Mouse (Mus musculus) kidney, embryonic 14.5 days (tissue): Measurements from ENCODE around the gene Fndc1. TPM values are rescaled to one million over a fixed set of nuclear protein-coding genes. Genes with fewer than 3 reads are reported as not detected.

ENCODE experiments used
- ATAC-seq: fragments of 200-750 bp; cut with Nextera tagmentation; 2 replicates; pipeline ENCODE4 v1.8.0; 2017; ENCODE audit warnings: moderate number of reproducible peaks, mild to moderate bottlenecking, moderate TSS enrichment, moderate library complexity; ENCODE audit not compliant: low FRiP score, low TSS enrichment
- H3K27ac ChIP-seq: fragments of 300-500 bp; sonication (generic); 2 replicates; pipeline ENCODE4 v1.5.1; 2014; ENCODE audit warnings: low read depth, mild to moderate bottlenecking, low read length, moderate library complexity, mixed read lengths
- H3K27me3 ChIP-seq: fragments of 300-500 bp; sonication (generic); 2 replicates; pipeline ENCODE4 v1.6.1; 2014; ENCODE audit warnings: mild to moderate bottlenecking, low read length; ENCODE audit not compliant: control insufficient read depth, insufficient read depth
- H3K36me3 ChIP-seq: fragments of 300-500 bp; sonication (generic); 2 replicates; pipeline ENCODE4 v1.6.1; 2014; ENCODE audit warnings: low read length, mixed read lengths; ENCODE audit not compliant: control insufficient read depth, insufficient read depth
- H3K4me1 ChIP-seq: fragments of 300-500 bp; sonication (generic); 2 replicates; pipeline ENCODE4 v1.6.1; 2014; ENCODE audit warnings: low read length, mixed read lengths; ENCODE audit not compliant: control insufficient read depth, insufficient read depth
- H3K4me2 ChIP-seq: fragments of 300-500 bp; sonication (generic); replicated peaks from 2 replicates; pipeline ENCODE4 v1.6.1; 2014; ENCODE audit warnings: low read depth, mild to moderate bottlenecking, low read length
- H3K4me3 ChIP-seq: fragments of 300-500 bp; sonication (generic); 2 replicates; pipeline ENCODE4 v1.5.1; 2014; ENCODE audit warnings: mild to moderate bottlenecking, low read length
- H3K9ac ChIP-seq: fragments of 300-500 bp; sonication (generic); 2 replicates; pipeline ENCODE4 v1.6.1; 2014; ENCODE audit warnings: low read depth, mild to moderate bottlenecking, low read length, moderate library complexity
- H3K9me3 ChIP-seq: fragments of 300-500 bp; sonication (generic); 2 replicates; pipeline ENCODE4 v1.6.1; 2016; ENCODE audit warnings: low read length; ENCODE audit not compliant: control insufficient read depth
- whole genome bisulfite sequencing: fragments of 180-500 bp; shearing (Covaris S2); extraction: QIAGEN DNeasy Blood & Tissue Kit; methylation state at CpG from one replicate; pipeline ENCODE4 v1.1.7; 2014; 5-methylcytosine and 5-hydroxymethylcytosine counted together
- polyA plus RNA-seq: library from polyadenylated mRNA; unstranded; fragments of >200 nt; fragmentation: Nextera tagmentation; extraction: Ambion mirVana; gene quantifications from 2 replicates; pipeline ENCODE4 v1.2.1, GENCODE M21; 2014

Gene Fndc1
- polyA plus RNA-seq, 1 experiment from 2014 or later: 0.11 TPM

- Histone ChIP-seq H3K9me3 (no peaks in the 10 kb centered on the region), H3K4me1 (no peaks in the 10 kb centered on the region), H3K27me3 (no peaks in the 10 kb centered on the region), H3K9ac (no peak overlapping the region), H3K36me3 (no peaks in the 10 kb centered on the region), H3K4me3 (no peak overlapping the region), H3K4me2 (no peak overlapping the region), H3K27ac (no peak overlapping the region)
- no peak for ATAC-seq
- WGBS: 85% methylated on average over 12 of the region's 12 CpGs
These were observed 13.6 kb upstream of the Fndc1 start for GRCm38 (mm10) chr17:7840505-7841290.

DNA sequence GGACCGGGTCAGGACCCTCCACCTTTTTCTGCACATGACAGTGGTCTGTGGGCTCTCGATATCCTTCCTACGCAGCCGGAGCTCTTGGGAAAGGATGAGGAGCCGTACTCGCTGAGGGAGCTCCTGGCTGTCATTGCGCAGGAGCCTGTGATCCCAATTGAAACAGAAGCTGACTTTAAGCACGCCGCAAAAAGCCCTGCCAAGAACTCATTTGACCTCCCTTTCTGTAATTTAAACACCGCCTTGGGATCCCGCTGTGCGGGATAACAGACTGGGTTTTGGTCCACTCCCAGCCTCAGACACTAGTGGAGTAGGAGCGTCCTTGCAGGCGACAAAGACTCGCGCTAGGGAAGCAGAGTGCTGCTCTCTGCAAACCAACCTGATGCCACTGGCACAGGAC is 484 bp upstream of the Fndc1 start:
- H3K4me2 ChIP-seq: peak overlapping the region; percentile 98
- 0 out of 2 replicates have a peak overlapping the region, but pooled peaks have one; percentile 46 for H3K9ac ChIP-seq
- no peaks in the 10 kb centered on the region for H3K36me3 ChIP-seq
- no peak overlapping the region for H3K27ac ChIP-seq
- peak overlapping the region; percentile 48 for H3K4me3 ChIP-seq
- no peak for ATAC-seq
- H3K4me1 ChIP-seq: 0 out of 2 replicates have a peak, but pooled peaks cover 5% of the 10 kb centered on the region
- WGBS: 12% methylated on average over 16 of the region's 16 CpGs
- H3K27me3 ChIP-seq: peaks cover 32% of the 10 kb centered on the region
- H3K9me3 ChIP-seq: no peaks in the 10 kb centered on the region

GRCm38 (mm10) chr17:7825416-7825815 is 1.7 kb downstream of the Fndc1 start:
- Histone ChIP-seq H3K4me2 (no peak overlapping the region), H3K9me3 (no peaks in the 10 kb centered on the region), H3K27me3 (peaks cover 32% of the 10 kb centered on the region), H3K4me1 (0 out of 2 replicates have a peak, but pooled peaks cover 5% of the 10 kb centered on the region), H3K9ac (no peak overlapping the region), H3K36me3 (no peaks in the 10 kb centered on the region), H3K4me3 (no peak overlapping the region), H3K27ac (no peak overlapping the region)
- ATAC-seq: no peak
- WGBS: 66% methylated on average over 9 of the region's 9 CpGs

- WGBS: 31% methylated on average over 17 of the region's 17 CpGs
- Histone ChIP-seq H3K4me3 (no peak overlapping the region), H3K4me1 (peaks cover under 1% of the 10 kb centered on the region; the same call in 1 of the 2 replicates), H3K4me2 (no peak overlapping the region), H3K9ac (no peak overlapping the region), H3K27me3 (peaks cover 18% of the 10 kb centered on the region), H3K27ac (no peak overlapping the region), H3K36me3 (no peaks in the 10 kb centered on the region), H3K9me3 (no peaks in the 10 kb centered on the region)
- no peak for ATAC-seq
These were observed 5.4 kb downstream of the Fndc1 start for GRCm38 (mm10) chr17:7821553-7822186.

DNA sequence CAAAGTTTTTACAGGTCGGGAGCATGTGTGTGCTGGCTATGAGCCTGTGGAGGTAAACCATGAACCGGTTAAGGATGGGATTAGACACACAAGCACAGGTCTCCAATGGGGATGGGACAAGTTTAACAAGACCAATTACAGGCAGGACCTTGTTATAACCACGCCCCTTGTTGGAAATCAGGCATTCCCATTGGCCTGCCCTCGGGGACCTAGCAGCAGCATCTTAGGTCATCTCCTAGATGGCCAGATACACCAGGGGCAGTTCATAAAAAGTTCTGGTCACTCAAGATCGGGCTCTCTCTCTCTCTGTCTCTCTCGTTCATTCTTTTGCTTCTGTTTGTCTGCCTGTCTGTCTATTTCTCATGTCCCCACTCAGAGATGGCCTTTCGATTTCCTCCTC is 6.9 kb downstream of the Fndc1 start:
- Histone ChIP-seq H3K27ac (no peak overlapping the region), H3K4me3 (no peak overlapping the region), H3K9ac (no peak overlapping the region), H3K4me2 (no peak overlapping the region), H3K27me3 (0 out of 2 replicates have a peak, but pooled peaks cover 4% of the 10 kb centered on the region), H3K4me1 (no peaks in the 10 kb centered on the region; the same call in 1 of the 2 replicates), H3K9me3 (no peaks in the 10 kb centered on the region), H3K36me3 (no peaks in the 10 kb centered on the region)
- 86% methylated on average over 7 of the region's 7 CpGs for WGBS
- no peak for ATAC-seq

DNA sequence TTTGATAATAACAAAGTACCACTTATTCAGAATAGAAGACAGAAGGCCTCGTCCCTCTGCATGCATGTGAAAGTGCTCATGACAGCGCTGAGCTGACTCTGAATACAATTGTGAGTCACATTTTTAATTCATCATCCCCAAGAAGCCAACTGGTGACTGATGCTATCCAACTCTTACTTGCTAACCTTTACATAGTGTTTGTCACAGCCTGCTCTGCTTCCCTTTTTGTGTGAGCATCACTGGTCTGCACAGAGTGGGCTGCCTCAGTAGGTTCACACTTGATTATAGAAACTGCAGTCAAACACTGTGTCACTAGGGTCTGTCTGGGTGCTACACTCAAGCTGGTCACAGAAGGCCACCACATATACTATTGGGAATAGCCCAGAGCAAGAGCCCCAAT is 10.5 kb downstream of the Fndc1 start:
- Histone ChIP-seq H3K4me2 (no peak overlapping the region), H3K36me3 (no peaks in the 10 kb centered on the region), H3K27me3 (no peaks in the 10 kb centered on the region), H3K9me3 (no peaks in the 10 kb centered on the region), H3K4me1 (no peaks in the 10 kb centered on the region; the same call in 1 of the 2 replicates), H3K9ac (no peak overlapping the region), H3K27ac (no peak overlapping the region), H3K4me3 (no peak overlapping the region)
- 82% methylated on average over 2 of the region's 2 CpGs for WGBS
- no peak for ATAC-seq

DNA sequence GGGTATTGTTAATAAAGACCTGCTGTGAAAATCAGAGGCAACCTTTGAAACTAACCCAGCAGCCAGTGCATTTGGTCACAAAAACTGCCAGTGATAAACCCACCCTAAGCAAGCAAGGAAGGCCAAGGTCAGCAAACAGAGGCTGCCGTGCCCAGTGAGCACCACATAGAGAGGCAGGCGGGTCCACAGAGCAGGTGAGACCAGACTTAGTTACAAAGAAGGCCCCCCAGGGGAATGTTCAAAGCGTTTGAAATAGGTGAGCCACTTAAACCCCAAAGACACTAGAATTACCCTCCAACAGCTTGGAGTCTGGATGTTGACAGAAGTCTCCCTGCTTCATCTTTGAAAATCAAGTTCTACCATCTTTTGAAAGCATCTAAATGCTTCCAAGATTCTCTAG is 12.7 kb downstream of the Fndc1 start:
- Histone ChIP-seq H3K4me2 (no peak overlapping the region), H3K4me1 (no peaks in the 10 kb centered on the region; the same call in 1 of the 2 replicates), H3K27me3 (no peaks in the 10 kb centered on the region), H3K36me3 (no peaks in the 10 kb centered on the region), H3K9me3 (no peaks in the 10 kb centered on the region), H3K4me3 (no peak overlapping the region), H3K9ac (no peak overlapping the region), H3K27ac (no peak overlapping the region)
- 69% methylated on average over 3 of the region's 3 CpGs for WGBS
- no peak for ATAC-seq

DNA sequence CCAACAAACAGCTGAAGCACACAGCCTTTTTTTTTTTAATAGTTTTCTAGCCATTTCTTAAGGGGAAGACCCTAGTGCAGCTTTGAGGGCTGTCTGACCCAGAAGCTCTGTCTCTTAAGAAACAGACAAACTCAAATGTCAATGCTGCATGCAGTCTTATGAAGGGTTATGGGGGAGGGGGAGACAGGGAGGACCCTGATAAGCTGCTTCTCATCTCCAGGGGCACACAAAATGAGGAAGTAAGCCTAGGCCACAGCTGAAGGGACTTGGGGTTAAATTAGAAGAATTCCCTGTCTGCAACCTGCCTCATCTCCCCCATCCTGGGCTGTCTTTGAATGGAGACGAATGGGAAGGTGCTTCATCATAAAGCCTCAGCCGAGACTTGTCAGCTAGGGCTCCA is 19.1 kb downstream of the Fndc1 start:
- Histone ChIP-seq H3K27ac (no peak overlapping the region), H3K4me1 (no peaks in the 10 kb centered on the region), H3K9ac (no peak overlapping the region), H3K27me3 (no peaks in the 10 kb centered on the region), H3K36me3 (no peaks in the 10 kb centered on the region), H3K4me2 (no peak overlapping the region), H3K4me3 (no peak overlapping the region), H3K9me3 (no peaks in the 10 kb centered on the region)
- ATAC-seq: no peak
- WGBS: 76% methylated on average over 2 of the region's 2 CpGs

GRCm38 (mm10) chr17:7805105-7805504 is 22.0 kb downstream of the Fndc1 start:
- Histone ChIP-seq H3K36me3 (no peaks in the 10 kb centered on the region), H3K4me3 (no peak overlapping the region), H3K27ac (no peak overlapping the region), H3K4me2 (no peak overlapping the region), H3K9ac (no peak overlapping the region), H3K27me3 (no peaks in the 10 kb centered on the region), H3K4me1 (no peaks in the 10 kb centered on the region), H3K9me3 (no peaks in the 10 kb centered on the region)
- no peak for ATAC-seq
- 62% methylated on average over 6 of the region's 6 CpGs for WGBS
